Mouse (Mus musculus): ENCODE measurements around the gene Dclre1b. TPM values are rescaled to one million over a fixed set of nuclear protein-coding genes. Genes with fewer than 3 reads are reported as not detected.
"Not testable (repeated sequence)": the region's sequence is repeated elsewhere in the genome, so short reads cannot be mapped to it uniquely, and the experiment has no call there.

Gene Dclre1b
- total RNA-seq (2021) = 1 to 10 TPM; 8.9 to 9.1 TPM
- long read RNA-seq, experiment 1, full-length matches to known transcripts = 6 of 7 reads
- long read RNA-seq, experiment 1, partial matches to known transcripts = 0 of 7 reads
- long read RNA-seq, experiment 1, other reads (novel, unspliced or antisense) = 1 of 7 reads
- long read RNA-seq, experiment 2, full-length matches to known transcripts = 7 of 9 reads
- long read RNA-seq, experiment 2, partial matches to known transcripts = 0 of 9 reads
- long read RNA-seq, experiment 2, other reads (novel, unspliced or antisense) = 2 of 9 reads

DNA sequence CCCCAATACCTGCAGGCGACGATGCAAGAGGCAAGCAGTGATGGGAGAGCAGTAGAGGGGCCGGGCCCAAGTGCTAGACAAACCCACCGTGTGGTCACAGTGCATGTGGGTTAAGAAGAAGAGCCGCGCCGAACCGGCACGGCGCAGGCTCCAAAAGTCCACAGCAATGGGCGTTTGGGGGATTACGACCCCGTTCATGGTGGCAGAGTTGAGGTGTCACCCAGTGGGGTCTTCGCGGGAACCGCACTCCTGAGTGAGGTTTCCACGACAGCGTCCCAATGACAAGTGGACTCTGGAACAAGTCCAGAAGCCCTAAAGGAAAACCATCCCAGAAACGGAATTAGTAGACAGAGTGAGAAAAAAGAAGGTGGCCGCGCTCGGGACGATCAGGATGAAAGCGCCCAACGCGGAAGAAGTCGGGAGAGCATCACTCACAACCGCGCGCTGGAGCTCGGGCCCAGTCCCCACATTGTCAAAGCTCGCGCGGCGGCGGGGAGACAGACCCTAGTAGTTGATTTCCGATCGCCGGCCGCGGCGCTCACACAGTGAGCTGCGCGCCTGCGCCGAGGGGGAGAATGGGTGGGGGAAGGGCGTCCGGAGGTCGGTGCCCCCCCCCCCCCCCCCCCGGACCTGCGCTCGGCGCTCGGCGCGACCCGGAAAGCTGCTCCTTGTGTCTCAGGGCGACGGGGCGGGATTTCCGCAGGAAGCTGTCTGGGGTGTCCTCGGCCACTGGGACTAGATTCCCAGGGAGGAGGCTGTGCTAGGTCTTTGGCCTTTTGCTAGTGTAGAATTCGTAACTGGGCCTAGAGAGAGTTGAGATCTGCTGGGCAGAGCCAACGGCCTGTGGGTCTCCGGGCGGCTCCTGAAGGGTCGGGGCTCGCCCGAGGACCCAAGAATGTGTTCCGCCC, at the start of gene Dclre1b, which contains the start of the genes Ap4b1 and Gm43064:
TSS of gene Dclre1b (minus strand) at position 554 of the 908 bp plus-strand sequence.
TSS of gene Ap4b1 (plus strand) at position 630 of the 908 bp plus-strand sequence.
TSS of gene Gm43064 (plus strand) at position 683 of the 908 bp plus-strand sequence.
- peak; percentile 80 to 91 for DNase-seq (ENCODE audit: low spot score in 2 of 2)

DNA sequence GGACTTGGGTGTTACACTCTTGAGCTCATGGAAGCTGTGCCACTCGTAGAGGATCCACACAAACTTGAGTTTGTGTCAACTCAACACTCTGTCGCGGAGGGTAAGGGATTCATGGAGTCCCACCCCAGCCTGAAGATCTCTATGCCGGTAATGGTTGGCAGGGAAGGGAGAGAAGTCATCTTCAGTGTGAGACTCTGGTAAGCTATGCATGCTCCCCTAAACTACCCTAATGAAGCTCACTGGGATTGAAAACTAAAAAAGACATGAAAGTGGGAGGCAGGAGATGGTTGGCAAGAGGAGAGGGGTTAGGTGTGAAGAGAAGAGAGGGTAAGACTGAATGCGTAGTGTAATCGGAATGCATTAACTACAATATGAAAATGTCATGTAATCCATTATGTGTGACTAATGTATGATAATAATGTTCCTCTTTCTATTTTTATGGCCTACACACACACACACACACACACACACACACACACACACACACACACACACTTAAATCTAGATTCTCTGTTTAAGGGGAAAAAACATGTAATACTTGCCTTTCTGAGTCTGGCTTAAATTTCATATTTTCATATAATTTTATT, 48.8 kb upstream of the Dclre1b start:
- DNase-seq (ENCODE audit: low spot score in 2 of 2) = no peak

DNA sequence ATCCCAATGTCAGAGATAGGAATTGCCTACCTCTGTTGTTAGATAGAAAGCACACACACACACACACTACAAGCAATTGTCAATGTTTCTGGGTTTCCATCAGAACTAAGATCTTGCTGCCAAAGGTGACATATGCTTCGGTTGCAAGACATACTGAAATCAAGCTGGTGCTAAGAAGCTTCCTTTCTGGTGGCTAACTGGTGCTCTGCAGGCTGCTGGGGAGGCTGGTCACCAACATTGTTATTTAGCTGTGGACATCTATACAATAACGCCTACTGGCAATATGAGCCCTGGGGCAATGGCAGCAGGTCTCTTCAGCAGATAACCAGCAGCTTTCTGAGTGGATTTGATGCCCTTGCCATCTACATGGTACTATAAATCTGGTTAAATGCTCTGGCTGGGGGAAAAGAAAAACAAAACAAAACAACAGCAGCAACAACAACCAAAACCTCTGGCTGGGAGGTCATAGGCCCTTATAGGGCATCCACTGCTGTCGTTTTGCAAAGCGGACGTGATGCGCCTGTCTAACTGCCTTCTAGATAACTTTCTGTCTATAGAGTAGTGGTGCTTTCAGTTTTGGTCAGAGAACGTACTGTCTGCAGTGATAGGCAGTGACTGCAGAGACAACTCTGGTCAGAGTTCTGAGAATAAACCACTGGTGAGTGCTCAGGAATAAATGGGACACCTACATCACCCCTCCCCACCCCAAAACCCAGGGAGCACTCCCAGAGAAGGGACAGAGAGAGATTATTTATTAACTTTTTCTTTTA, 48.0 kb upstream of the Dclre1b start:
- DNase-seq (ENCODE audit: low spot score in 2 of 2) = no peak

DNA sequence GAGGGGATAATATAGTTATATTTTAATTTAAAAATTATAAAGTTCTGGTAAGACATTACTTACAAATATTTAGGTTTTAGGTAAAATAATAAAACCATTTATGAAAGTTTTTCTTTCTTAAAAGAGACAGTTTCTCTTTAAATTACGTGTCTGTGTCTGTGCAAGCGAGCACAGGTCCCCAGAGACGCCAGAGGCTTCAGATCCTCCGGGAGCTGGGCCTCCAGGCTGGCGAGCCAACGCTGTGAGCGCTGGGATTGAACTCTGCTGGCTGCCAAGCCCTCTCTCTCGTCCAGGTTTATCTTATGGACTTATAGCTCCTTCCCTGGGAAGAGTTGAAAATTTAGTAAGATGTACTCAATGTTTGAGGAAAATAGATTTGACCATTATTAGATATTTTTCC, 44.6 kb upstream of the Dclre1b start:
- DNase-seq (ENCODE audit: low spot score in 2 of 2) = no peak

DNA sequence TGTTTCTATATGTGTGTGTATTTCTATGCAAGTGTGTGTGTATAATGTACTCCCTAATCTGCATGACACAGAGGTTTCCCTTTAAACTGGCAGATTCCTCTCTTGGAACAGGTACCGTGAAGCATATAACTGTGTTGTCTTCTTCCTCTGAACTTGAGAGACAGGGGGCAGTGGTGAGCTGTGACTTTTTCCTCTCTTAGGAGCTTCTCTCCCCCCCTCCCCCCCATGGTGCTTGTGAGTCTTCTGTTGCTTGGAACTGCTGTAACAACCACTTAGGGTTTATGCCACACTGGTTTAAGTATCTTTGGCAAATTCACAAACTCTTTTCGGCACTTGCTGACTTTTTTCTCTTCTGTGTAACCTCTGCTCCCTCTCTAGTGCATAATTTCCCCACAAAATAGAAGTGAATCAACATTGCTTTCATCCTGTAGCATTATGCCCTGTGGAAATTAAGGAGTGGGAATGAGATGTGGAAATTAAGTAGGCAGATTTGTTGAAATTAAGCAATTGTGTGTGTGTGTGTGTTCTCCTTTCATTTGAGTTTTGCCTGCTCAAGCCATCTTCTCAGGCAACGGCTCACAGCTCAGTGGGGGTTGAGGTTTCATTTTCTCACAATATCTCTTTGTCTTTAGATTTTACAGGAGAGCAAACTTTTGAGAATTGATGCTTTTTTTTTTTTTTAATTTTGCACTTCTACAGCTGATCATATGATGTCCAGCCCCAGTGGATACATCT, 43.5 kb upstream of the Dclre1b start:
- DNase-seq (ENCODE audit: low spot score in 2 of 2) = peak; percentile 22 to 55

DNA sequence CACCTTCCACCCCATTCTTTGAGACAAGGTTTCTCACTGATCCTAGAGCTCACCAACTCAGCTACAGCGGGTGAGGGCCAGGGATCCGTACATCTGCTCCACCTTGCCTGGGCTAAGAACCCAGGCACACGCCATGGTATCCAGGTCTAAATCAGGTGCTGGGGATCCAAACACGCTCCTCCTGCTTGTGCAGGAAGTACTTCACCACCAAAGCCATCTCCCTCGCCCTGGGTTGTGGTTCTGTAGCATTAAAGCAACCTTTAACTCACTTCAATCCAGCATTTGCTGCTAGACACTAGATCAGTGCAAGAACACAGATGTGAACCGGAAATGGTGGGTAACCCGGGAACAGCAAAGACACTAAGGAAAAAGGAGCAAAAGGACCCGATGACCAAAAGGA, 42.6 kb upstream of the Dclre1b start:
- no peak for DNase-seq (ENCODE audit: low spot score in 2 of 2)

DNA sequence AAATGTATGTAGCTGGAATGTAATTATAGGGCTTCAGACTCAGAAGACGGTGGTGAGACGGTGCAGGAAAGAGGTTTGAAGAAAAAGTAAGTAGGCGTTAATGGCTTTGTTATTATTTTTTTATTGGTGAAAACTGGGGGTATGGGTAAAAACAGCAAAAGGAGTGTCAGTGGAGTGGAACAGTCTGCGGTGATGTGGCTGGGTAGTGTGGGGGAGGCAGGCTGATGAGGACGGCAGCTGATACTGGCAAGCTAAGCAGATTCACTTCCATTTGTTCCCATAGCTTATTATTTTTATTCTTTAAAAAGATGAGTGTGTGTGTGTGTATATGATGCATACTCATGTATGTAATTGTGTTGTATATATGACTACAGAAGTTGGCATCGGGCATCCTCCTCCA, 42.2 kb upstream of the Dclre1b start:
- no peak for DNase-seq (ENCODE audit: low spot score in 2 of 2)

DNA sequence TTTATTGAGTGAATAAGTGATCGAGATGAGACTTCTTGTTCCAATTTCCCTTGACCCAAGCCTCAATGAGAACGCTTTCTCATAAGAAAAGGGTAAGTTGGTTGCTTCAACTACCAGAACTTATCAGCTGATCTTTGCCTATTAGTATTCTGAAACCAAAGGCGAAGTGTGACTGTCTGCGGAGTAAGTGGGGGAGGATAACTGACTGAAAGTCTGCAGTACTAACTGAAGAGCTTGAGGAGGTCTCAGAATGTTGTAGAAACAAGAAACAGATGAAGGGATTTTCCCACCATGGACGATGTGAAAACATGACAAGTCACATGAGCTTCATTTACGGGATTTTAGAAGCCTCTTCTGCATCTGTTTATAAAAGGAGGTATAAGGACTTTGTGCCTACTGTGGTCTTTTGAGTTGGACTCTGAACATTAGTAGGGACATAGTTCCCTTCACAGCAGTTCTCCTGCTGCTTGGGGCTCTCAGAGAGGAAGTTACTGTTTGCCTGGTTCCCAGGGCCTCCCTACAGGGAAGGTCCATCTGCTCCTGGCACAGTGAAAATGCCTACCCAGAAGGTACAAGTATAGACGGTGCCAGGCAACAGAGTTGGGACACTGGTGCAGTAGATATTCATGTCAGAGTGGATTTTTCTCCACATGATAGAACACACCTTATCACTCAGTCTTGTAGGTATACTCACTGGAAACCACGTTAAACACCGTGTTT, 41.6 kb upstream of the Dclre1b start:
- DNase-seq (ENCODE audit: low spot score in 2 of 2) = peak; percentile 39 to 63

DNA sequence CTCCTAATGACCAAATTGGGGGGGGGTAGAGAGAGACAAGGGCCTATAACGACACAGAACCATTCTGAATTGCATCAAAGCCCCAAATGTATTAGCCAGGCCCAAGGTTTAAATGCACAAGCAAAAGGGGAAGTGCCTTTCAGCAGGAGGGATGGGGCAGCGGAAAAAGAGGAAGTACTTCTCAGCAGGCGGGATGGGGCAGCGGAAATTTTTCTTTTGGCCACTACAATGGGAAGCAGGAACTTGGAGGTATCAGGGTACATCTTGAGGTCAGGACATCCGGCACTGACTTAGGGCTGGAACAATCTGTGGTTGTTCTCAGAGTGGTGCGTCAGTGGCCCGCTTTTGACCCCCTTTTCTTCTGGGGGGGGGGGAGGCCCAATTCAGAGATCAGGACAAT, 31.7 kb upstream of the Dclre1b start:
- not testable (repeated sequence) for DNase-seq (ENCODE audit: low spot score in 2 of 2)

DNA sequence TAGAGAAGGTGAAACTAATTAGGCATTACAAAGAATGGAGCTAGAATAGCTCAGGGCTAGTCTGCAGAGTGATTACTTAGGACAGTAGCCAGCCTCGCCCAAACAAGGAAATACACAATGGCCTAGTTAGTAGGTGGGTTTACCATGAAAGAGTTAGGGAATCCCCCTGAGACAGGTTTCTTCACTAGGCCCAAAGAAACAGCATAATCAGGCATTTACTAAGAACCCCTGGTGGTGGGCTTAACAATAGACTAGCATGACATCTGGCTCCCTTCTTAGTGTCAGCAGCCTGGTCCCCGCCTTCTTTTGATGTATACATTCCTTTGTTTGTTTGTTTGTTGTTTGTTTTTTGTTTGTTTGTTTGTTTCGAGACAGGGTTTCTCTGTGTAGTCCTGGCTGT, 31.0 kb upstream of the Dclre1b start:
- DNase-seq (ENCODE audit: low spot score in 2 of 2) = not testable (repeated sequence)

DNA sequence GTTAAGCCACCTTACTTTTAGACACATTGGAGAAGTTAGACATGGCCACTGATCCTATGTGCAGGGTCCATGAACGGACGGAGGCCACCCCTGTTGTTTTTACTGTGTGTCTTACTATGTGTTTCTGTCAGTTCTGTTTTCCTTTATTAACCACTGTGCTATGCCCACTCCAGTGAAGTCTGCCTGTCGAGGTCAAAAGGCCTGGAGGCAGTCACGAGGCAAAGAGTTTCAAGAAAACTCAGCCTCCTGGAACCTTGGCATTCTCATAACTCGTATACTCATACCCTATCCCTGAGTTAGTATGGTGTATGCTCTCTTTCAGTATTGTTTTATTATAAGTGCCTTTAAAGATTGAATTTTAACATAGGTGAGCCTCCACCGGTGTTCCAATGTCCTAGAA, 30.5 kb upstream of the Dclre1b start:
- no peak for DNase-seq (ENCODE audit: low spot score in 2 of 2)

DNA sequence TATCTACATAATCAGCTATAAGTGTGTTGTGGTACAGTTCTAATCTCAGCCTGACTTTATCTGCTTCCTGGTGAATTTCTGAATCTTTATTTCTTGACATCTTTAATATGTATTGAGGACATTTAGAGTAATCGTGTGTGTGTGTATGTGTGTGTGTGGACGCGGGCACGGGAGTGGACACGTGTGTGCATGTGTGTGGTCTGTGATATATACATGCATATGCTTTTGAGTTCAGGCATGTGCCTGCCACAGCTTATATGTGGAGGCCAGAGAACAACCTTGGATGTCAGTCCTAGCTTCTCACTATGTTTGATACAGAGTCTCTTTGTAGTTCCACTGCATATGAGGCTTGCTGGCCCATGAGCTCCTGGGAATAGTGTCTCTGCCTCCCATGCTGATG, 27.2 kb upstream of the Dclre1b start:
- no peak for DNase-seq (ENCODE audit: low spot score in 2 of 2)

DNA sequence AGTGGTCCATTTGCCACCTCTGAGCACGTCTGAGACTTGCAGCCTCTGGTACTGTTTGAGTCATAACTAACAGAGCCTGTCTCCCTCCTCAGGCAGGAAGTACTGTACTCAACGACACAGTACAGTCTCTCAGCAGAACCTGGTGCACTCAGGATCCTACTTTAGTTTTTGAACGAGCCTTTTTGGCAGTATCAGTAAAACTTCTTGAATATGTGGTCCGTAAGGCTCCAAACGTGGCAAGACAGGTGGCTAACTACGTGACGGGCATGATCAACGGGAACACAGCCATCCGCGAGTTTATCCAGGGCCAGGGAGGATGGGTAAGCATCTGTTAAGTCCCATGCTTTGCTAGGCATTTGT, 26.7 kb upstream of the Dclre1b start:
- peak in 1 of 2 experiments; percentile 41 for DNase-seq (ENCODE audit: low spot score in 2 of 2)

DNA sequence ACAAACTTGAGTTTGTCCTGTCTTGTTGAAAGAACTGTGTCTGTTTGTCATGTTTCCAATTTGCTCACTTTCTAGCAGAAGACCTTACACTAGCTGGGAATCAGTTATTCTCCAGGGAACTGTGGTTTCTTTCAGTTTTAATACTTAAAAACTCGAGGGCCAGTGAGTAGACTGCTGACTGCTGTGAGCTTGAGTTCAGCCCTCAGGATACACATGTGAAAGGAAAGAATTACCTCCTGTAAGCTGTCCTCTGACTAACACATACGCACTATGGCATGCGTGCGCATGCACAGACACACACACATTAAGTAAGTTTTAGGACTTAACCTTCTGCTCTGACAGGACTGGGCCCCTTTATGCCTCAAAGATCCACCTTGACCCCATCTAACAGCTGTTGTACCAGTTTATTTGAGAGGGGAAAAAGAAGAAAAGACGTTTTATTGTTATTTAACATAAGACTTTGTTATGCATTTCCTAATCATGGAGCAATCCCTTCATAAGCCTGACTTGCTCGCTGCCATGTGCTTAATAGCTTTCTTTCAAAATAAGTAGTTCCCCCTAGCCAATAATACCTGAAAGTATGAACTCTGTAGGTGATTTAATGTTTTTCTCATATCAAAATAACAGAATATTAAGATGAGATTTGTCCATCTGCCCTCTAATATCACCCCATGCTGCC, 26.2 kb upstream of the Dclre1b start:
- DNase-seq (ENCODE audit: low spot score in 2 of 2) = no peak

DNA sequence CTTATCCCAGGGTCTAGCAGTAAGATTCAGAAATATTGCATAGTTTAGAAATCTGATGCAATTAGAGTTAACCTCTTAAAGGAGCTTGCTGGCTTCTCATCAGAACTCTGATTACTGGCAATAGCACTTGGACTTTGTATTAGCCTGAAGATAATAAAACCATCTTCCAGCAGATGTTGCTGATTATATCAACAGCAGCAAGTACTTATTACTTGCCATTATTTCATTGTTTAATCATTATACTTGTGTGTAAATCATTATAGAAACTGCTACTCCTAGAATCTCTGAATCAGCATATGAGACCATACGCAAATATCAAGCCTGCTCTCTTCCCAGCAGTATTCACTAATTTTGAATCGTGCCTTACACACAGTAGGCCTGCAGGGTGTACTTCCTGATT, 24.8 kb upstream of the Dclre1b start:
- no peak for DNase-seq (ENCODE audit: low spot score in 2 of 2)

DNA sequence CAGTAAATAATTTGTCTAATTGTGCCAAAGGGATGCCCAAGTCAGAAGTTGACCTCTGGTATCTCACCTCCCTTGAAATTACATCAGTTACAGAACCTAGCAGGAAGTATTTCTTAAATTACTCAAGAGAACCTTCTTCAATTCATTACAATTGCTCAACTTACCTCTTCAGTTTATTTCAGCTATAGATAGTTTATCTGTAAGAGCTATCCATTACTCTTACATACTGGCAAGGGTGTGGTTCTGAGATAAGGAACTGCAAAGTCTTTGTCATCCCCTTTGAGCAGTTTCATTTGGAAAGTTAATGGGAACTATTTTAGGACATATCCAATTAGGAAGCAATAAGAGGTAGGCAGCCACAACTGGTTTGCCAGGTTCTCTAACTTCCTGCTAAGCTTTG, 23.2 kb upstream of the Dclre1b start, which contains the start of gene Bcl2l15:
TSS of gene Bcl2l15 (plus strand) at position 176 of the 400 bp plus-strand sequence.
- no peak for DNase-seq (ENCODE audit: low spot score in 2 of 2)

DNA sequence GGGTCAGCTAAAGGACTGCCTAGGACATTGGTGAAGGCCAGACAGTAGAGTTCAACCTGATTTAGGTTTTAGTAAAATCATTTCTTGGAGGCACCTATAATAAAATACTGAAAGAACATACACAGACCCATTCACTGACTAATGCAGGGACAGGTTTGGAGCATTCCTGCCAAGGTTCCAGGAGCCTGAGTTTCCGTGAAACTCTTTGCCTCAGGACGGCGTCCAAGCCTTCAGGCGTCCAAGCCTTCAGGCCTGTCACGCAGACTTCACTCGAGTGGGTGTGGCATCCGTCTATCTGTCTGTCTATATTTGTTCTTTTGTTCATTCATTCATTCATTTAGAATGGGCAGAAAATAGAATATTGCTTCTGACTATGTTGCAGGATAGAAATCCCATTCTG, 21.9 kb upstream of the Dclre1b start:
- no peak for DNase-seq (ENCODE audit: low spot score in 2 of 2)

DNA sequence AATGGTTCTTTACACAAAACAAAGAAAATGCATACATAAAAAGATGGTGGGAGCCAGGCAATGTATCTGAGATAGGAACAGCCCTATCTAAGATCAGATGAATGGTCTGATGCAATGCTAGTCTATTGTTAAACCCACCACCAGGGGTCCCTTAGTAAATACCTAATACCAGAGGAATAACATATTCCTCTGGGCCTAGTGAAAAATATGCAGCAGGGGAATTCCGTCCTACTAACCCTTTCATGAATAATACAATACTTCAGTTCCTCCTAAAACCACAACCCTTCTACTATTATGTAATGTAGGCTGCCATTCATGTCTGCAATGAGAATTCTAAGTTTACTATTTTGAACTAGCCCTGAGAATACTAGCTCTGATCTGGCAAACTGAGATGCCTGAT, 21.4 kb upstream of the Dclre1b start:
- DNase-seq (ENCODE audit: low spot score in 2 of 2) = not testable (repeated sequence)

DNA sequence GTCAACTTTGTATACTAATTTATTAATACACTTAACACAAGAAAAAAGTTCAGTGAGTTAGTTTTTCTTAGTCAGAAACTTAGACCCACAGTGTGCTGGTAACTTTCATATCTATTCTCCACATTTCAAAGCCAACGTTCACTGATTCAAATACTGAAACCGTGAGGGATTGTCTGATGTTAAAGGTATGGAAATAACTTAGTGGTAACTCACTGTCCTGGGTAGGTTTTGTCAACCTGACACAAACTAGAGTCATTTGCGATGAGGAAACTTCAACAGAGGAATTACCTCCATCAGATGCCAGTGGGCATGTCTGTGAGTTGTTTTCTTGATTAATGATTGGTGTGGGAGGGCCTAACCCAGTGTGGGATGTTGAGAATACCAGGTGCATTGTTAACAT, 19.8 kb upstream of the Dclre1b start:
- no peak for DNase-seq (ENCODE audit: low spot score in 2 of 2)
